Mouse (Mus musculus) Patski (cell line): Measurements from ENCODE around the gene Gemin5. TPM values are rescaled to one million over a fixed set of nuclear protein-coding genes. Genes with fewer than 3 reads are reported as not detected.
"Not testable (repeated sequence)": the region's sequence is repeated elsewhere in the genome, so short reads cannot be mapped to it uniquely, and the experiment has no call there.

Experiments used
- ATAC-seq: fragments of 100-300 bp; one replicate; pipeline ENCODE4 v1.8.0; 2021
- CTCF ChIA-PET: fragments of 350-600 bp; sonication (Branson Sonifier 250); formaldehyde crosslinking; loops from one replicate; lab custom pipeline; 2022; ENCODE audit warnings: inconsistent platforms; lab: Charles Lee
- POLR2A ChIA-PET: fragments of 350-600 bp; sonication (Branson Sonifier 250); formaldehyde crosslinking; loops from one replicate; lab custom pipeline; 2022; ENCODE audit warnings: antibody characterized with exemption, inconsistent platforms; lab: Charles Lee
- DNase-seq: peaks from one replicate; pipeline ENCODE4 v3.0.0-alpha.2; 2011; ENCODE audit warnings: low read depth, low spot score
- H3K27me3 ChIP-seq: fragments of 371-371 bp; one replicate; pipeline ENCODE4 v1.5.1; 2021
- CTCF ChIP-seq: fragments of 100-300 bp; IDR thresholded peaks from one replicate; pipeline ENCODE4 v1.5.1; 2021
- in situ Hi-C: fragments of 300-500 bp; cut with MboI; formaldehyde crosslinking; loops from 3 replicates; pipeline ENCODE4 v1.11.1; 2018; ENCODE audit warnings: low pct_unique_long_range_greater_than_20kb, mixed read lengths
- polyA plus RNA-seq: library from polyadenylated mRNA; unstranded; gene quantifications from one replicate; pipeline ENCODE4 v1.2.3, GENCODE M21; 2021

Gene Gemin5
- polyA plus RNA-seq, 1 experiment from 2014 or later = 23.7 TPM

GRCm38 (mm10) chr11:58100006-58100405 is 68.3 kb downstream of the Gemin5 start:
- ChIA-PET CTCF (no interaction called here), POLR2A (no interaction called here)
- in situ Hi-C loops = loop anchor here (5.0 kb wide), 1 partner anchor 88 kb away; no protein-coding TSS in a partner anchor
- DNase-seq = no peak
- no peak for TF ChIP-seq CTCF
- H3K27me3 ChIP-seq = no peaks in the 10 kb centered on the region
- ATAC-seq = no peak

DNA sequence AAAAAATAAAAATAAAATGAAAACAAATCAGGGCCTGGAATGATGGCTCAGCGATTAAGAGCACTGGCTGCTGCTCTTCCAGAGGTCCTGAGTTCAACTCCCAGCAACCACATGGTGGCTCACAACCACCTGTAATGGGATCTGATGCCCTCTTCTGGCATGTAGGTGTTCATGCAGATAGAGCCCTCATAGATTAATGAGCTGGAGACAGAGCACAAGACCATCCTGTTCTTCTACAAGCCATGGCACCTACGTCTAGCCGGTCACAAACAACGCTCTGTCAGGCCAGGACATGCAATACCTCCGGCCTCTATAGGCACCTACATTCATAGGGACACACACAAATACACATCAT is 70.0 kb downstream of the Gemin5 start:
- ATAC-seq, POLR2A ChIA-PET, in situ Hi-C loops, CTCF ChIA-PET, H3K27me3 ChIP-seq, DNase-seq: not testable (repeated sequence)

DNA sequence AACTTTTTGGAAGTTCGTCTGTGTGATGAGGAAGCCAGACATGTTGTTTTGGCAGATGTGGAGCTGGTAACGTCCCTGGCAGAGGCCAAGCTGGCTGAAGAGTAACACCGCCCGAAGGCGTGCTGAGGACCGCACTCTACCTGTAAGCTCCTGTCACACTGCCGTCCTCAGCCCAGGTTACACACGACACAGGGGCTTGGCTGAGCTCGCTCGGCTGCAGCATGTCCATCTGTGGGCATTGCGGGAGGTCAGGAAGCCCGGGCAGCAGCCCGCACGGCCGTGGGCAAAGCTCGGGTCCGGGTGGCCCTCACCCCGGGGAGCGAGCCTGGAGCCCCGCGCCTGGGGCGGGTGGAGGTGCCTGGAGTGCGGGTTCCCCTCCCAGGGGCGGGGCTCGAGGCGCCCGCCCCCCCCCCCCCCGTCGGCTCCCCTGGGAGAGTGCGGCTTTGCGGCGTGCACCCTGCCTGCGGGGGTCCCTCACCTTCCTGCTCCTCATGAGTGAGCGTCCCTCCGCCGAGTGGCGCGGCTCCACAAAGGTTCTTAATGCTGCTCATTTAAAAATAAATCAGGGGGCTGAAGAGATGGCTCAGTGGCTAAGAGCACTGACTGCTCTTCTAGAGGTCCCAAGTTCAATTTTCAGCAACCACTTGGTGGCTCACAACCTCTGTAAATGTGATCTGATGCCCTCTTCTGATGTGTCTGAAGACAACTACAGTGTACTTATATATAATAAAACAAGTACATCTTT is 70.5 kb downstream of the Gemin5 start:
- CTCF ChIA-PET = no interaction called here
- ATAC-seq (no peak), DNase-seq (no peak)
- in situ Hi-C loops = no loop called here
- H3K27me3 ChIP-seq = no peaks in the 10 kb centered on the region
- TF ChIP-seq CTCF = no peak
- POLR2A ChIA-PET = no interaction called here

DNA sequence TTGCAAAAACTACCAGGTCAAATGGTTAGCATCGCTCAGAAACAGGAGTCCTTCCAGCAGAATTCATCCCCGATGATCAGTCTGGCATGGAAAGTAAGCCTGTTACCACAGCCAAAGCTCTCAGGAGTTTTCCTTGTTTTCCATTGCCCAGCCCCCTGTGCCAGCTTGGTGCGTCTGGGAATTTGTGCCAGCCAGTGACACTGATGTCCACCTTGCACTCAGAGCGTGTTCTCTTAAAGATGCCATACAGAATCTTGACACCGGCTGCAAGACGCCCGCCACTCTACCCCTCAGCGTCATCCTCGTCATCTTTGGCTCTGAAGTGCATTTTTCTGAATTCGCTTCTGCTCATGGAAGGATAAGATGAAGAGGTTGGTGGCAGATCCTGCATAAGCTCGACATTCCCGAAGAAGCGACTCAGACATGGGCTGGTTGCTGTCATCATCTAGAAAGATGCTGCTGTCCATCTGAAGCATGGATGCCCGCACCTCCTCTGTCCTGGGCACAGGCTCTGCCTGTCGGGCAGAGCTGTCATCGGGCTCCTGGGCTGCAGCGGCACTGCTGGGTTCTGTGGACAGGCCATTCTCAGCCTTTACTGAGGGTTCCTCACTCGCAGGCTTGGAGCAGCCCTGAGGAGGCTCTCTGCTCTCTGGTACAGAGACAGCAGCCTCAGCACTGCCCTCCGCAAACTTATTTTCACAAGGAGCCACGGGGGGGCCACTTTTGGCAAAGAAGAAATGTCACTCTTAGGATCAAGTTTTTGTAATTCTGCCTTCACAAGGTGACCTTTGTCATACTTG is 71.3 kb downstream of the Gemin5 start:
- ChIA-PET CTCF (no interaction called here), POLR2A (no interaction called here)
- TF ChIP-seq CTCF = no peak
- no peak for DNase-seq
- in situ Hi-C loops = no loop called here
- no peak for ATAC-seq
- no peaks in the 10 kb centered on the region for H3K27me3 ChIP-seq

GRCm38 (mm10) chr11:58096160-58096559 is 72.2 kb downstream of the Gemin5 start:
- no peak for TF ChIP-seq CTCF
- H3K27me3 ChIP-seq = no peaks in the 10 kb centered on the region
- in situ Hi-C loops = no loop called here
- ATAC-seq (no peak), DNase-seq (no peak)
- ChIA-PET POLR2A (interaction anchor here (1.2 kb wide), 1 partner anchor 81 kb away, joined by 3 read pairs; no protein-coding TSS in a partner anchor), CTCF (interaction anchor here (1.3 kb wide), 1 partner anchor 18 kb away, joined by 4 read pairs; no protein-coding TSS in a partner anchor)

- in situ Hi-C loops = no loop called here
- TF ChIP-seq CTCF = no peak
- ChIA-PET POLR2A (interaction anchor here (1.2 kb wide), 1 partner anchor 81 kb away, joined by 3 read pairs; no protein-coding TSS in a partner anchor), CTCF (interaction anchor here (1.3 kb wide), 1 partner anchor 18 kb away, joined by 4 read pairs; no protein-coding TSS in a partner anchor)
- no peak for ATAC-seq
- no peak for DNase-seq
- no peaks in the 10 kb centered on the region for H3K27me3 ChIP-seq
Observed at GRCm38 (mm10) chr11:58095561-58095960, 72.8 kb downstream of the Gemin5 start.

GRCm38 (mm10) chr11:58094766-58095165 is 73.6 kb downstream of the Gemin5 start:
- POLR2A ChIA-PET = no interaction called here
- ATAC-seq = no peak
- in situ Hi-C loops = no loop called here
- CTCF ChIA-PET = interaction anchor here (1.1 to 1.3 kb wide), 2 partner anchors 10 to 34 kb away, joined by 3 read pairs; no protein-coding TSS in a partner anchor
- no peak for TF ChIP-seq CTCF
- no peak for DNase-seq
- no peaks in the 10 kb centered on the region for H3K27me3 ChIP-seq

GRCm38 (mm10) chr11:58093021-58093528 is 75.3 kb downstream of the Gemin5 start, which contains the start of gene Gm12248:
Gene Gm12248 (minus strand): TSS chr11:58093134.
- no peak for TF ChIP-seq CTCF
- H3K27me3 ChIP-seq = no peaks in the 10 kb centered on the region
- ChIA-PET CTCF (no interaction called here), POLR2A (no interaction called here)
- in situ Hi-C loops = no loop called here
- ATAC-seq (no peak), DNase-seq (no peak)

DNA sequence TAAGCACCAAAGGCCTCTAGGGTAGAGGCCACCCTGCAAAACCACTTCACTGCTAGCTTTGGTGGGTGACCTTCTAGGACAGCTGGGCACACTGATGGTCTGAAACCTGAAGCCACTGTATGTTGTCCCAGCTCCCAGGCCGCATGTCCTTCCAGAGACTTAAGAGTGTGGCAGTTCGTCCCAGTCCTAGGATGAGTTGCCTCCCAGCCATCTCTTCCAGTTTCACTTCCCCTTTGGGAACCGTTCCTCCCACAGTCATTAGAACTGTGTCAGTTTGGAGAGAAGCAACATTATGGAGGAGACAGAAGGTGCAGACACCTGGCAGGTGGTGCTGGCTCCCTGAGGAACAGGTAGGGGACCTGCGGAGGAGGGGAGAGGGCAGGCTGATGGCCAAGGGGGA is 75.8 kb downstream of the Gemin5 start:
- DNase-seq (no peak), ATAC-seq (no peak)
- POLR2A ChIA-PET = no interaction called here

GRCm38 (mm10) chr11:58081716-58082115 is 86.6 kb downstream of the Gemin5 start:
- POLR2A ChIA-PET = interaction anchor here (0.6 kb wide), 1 partner anchor 129 kb away, joined by 5 read pairs; no protein-coding TSS in a partner anchor
- ATAC-seq (no peak), DNase-seq (no peak)
- H3K27me3 ChIP-seq = no peaks in the 10 kb centered on the region
- CTCF ChIA-PET = no interaction called here
- no peak for TF ChIP-seq CTCF
- in situ Hi-C loops = no loop called here

More for the DNA sequence above, 75.8 kb downstream of the Gemin5 start:
- in situ Hi-C loops = no loop called here
- TF ChIP-seq CTCF = no peak
- H3K27me3 ChIP-seq = no peaks in the 10 kb centered on the region
- CTCF ChIA-PET = interaction anchor here (1.0 kb wide), 1 partner anchor 19 kb away, joined by 3 read pairs; no protein-coding TSS in a partner anchor
